Mouse (Mus musculus): ENCODE data around the gene Trnp1. TPM values are rescaled to one million over a fixed set of nuclear protein-coding genes. Genes with fewer than 3 reads are reported as not detected.

Trnp1 gene
- total and polyA plus RNA-seq, 3 experiments, result 1.6 TPM; not detected in 1

Other genes with a start within 250 kb of the Trnp1 start
- 0.08 TPM in 1 of 2 replicates, not detected in the other for gene Sytl1, start 235.4 kb downstream of the Trnp1 start, total RNA-seq (2012; rRNA removed)
- gene Sytl1, start 235.4 kb downstream of the Trnp1 start, polyA plus RNA-seq (2012; ENCODE audit: insufficient read depth in 1 of 2, insufficient read length in 2 of 2, low read depth in 1 of 2, low replicate concordance in 2 of 2, missing spikeins in 1 of 2), result under 1 TPM in 1 of 2 experiments, not detected in 1; 0.31 TPM
- 45.1 and 51.8 TPM in 2 replicates for gene Tmem222, start 220.8 kb downstream of the Trnp1 start, total RNA-seq (2012; rRNA removed)
- 10 to 100 TPM in 1 of 2 experiments, not detected in 1; 69.2 TPM for gene Tmem222, start 220.8 kb downstream of the Trnp1 start, polyA plus RNA-seq (2012; ENCODE audit: insufficient read depth in 1 of 2, insufficient read length in 2 of 2, low read depth in 1 of 2, low replicate concordance in 2 of 2, missing spikeins in 1 of 2)
- gene Wdtc1, start 145.1 kb downstream of the Trnp1 start, total RNA-seq (2012; rRNA removed), result 12.5 and 13.2 TPM in 2 replicates
- 10 to 100 TPM in 1 of 2 experiments, not detected in 1; 35.3 TPM for gene Wdtc1, start 145.1 kb downstream of the Trnp1 start, polyA plus RNA-seq (2012; ENCODE audit: insufficient read depth in 1 of 2, insufficient read length in 2 of 2, low read depth in 1 of 2, low replicate concordance in 2 of 2, missing spikeins in 1 of 2)
- 2.8 and 3.1 TPM in 2 replicates for gene Slc9a1, start 128.8 kb downstream of the Trnp1 start, total RNA-seq (2012; rRNA removed)
- 10 to 100 TPM in 1 of 2 experiments, not detected in 1; 14.0 TPM for gene Slc9a1, start 128.8 kb downstream of the Trnp1 start, polyA plus RNA-seq (2012; ENCODE audit: insufficient read depth in 1 of 2, insufficient read length in 2 of 2, low read depth in 1 of 2, low replicate concordance in 2 of 2, missing spikeins in 1 of 2)
- 3.5 and 3.6 TPM in 2 replicates for gene Tent5b, start 18.4 kb downstream of the Trnp1 start, total RNA-seq (2012; rRNA removed)
- 1 to 10 TPM in 1 of 2 experiments, not detected in 1; 2.5 TPM for gene Tent5b, start 18.4 kb downstream of the Trnp1 start, polyA plus RNA-seq (2012; ENCODE audit: insufficient read depth in 1 of 2, insufficient read length in 2 of 2, low read depth in 1 of 2, low replicate concordance in 2 of 2, missing spikeins in 1 of 2)
- gene Kdf1, start 20.4 kb upstream of the Trnp1 start, total RNA-seq (2012; rRNA removed), result 0.12 TPM in 1 of 2 replicates, not detected in the other
- gene Kdf1, start 20.4 kb upstream of the Trnp1 start, polyA plus RNA-seq (2012; ENCODE audit: insufficient read depth in 1 of 2, insufficient read length in 2 of 2, low read depth in 1 of 2, low replicate concordance in 2 of 2, missing spikeins in 1 of 2), result under 1 TPM in 1 of 2 experiments, not detected in 1; 0.04 TPM
- gene Nudc, start 47.4 kb upstream of the Trnp1 start, total RNA-seq (2012; rRNA removed), result 504 and 516 TPM in 2 replicates
- gene Nudc, start 47.4 kb upstream of the Trnp1 start, polyA plus RNA-seq (2012; ENCODE audit: insufficient read depth in 1 of 2, insufficient read length in 2 of 2, low read depth in 1 of 2, low replicate concordance in 2 of 2, missing spikeins in 1 of 2), result 100 to 1,000 TPM in 1 of 2 experiments, not detected in 1; 732 TPM
- not detected in 2 replicates for gene Nr0b2, start 54.8 kb upstream of the Trnp1 start, total RNA-seq (2012; rRNA removed)
- gene Nr0b2, start 54.8 kb upstream of the Trnp1 start, polyA plus RNA-seq (2012; ENCODE audit: insufficient read depth in 1 of 2, insufficient read length in 2 of 2, low read depth in 1 of 2, low replicate concordance in 2 of 2, missing spikeins in 1 of 2), result under 1 TPM in 1 of 2 experiments, not detected in 1; 0.10 TPM
- gene Gpatch3, start 76.2 kb upstream of the Trnp1 start, total RNA-seq (2012; rRNA removed), result 9.8 and 11.0 TPM in 2 replicates
- gene Gpatch3, start 76.2 kb upstream of the Trnp1 start, polyA plus RNA-seq (2012; ENCODE audit: insufficient read depth in 1 of 2, insufficient read length in 2 of 2, low read depth in 1 of 2, low replicate concordance in 2 of 2, missing spikeins in 1 of 2), result 10 to 100 TPM in 1 of 2 experiments, not detected in 1; 16.5 TPM
- gene Gpn2, start 85.8 kb upstream of the Trnp1 start, total RNA-seq (2012; rRNA removed), result 26.7 and 28.6 TPM in 2 replicates
- 10 to 100 TPM in 1 of 2 experiments, not detected in 1; 43.3 TPM for gene Gpn2, start 85.8 kb upstream of the Trnp1 start, polyA plus RNA-seq (2012; ENCODE audit: insufficient read depth in 1 of 2, insufficient read length in 2 of 2, low read depth in 1 of 2, low replicate concordance in 2 of 2, missing spikeins in 1 of 2)
- 0.12 and 0.13 TPM in 2 replicates for gene Sfn, start 103.6 kb upstream of the Trnp1 start, total RNA-seq (2012; rRNA removed)
- gene Sfn, start 103.6 kb upstream of the Trnp1 start, polyA plus RNA-seq (2012; ENCODE audit: insufficient read depth in 1 of 2, insufficient read length in 2 of 2, low read depth in 1 of 2, low replicate concordance in 2 of 2, missing spikeins in 1 of 2), result under 1 TPM in 1 of 2 experiments, not detected in 1; 0.19 TPM
- gene Zdhhc18, start 151.6 kb upstream of the Trnp1 start, total RNA-seq (2012; rRNA removed), result 6.7 and 6.9 TPM in 2 replicates
- 10 to 100 TPM in 1 of 2 experiments, not detected in 1; 15.6 TPM for gene Zdhhc18, start 151.6 kb upstream of the Trnp1 start, polyA plus RNA-seq (2012; ENCODE audit: insufficient read depth in 1 of 2, insufficient read length in 2 of 2, low read depth in 1 of 2, low replicate concordance in 2 of 2, missing spikeins in 1 of 2)
- gene Pigv, start 174.1 kb upstream of the Trnp1 start, total RNA-seq (2012; rRNA removed), result 7.9 and 8.5 TPM in 2 replicates
- 10 to 100 TPM in 1 of 2 experiments, not detected in 1; 12.0 TPM for gene Pigv, start 174.1 kb upstream of the Trnp1 start, polyA plus RNA-seq (2012; ENCODE audit: insufficient read depth in 1 of 2, insufficient read length in 2 of 2, low read depth in 1 of 2, low replicate concordance in 2 of 2, missing spikeins in 1 of 2)

Data from MEL (cell line).